Mouse (Mus musculus): Measurements from ENCODE around the gene Phactr4. TPM values are rescaled to one million over a fixed set of nuclear protein-coding genes. Genes with fewer than 3 reads are reported as not detected.

Gene Phactr4
- polyA plus RNA-seq, 1 experiment from 2014 or later = 27.5 TPM

DNA sequence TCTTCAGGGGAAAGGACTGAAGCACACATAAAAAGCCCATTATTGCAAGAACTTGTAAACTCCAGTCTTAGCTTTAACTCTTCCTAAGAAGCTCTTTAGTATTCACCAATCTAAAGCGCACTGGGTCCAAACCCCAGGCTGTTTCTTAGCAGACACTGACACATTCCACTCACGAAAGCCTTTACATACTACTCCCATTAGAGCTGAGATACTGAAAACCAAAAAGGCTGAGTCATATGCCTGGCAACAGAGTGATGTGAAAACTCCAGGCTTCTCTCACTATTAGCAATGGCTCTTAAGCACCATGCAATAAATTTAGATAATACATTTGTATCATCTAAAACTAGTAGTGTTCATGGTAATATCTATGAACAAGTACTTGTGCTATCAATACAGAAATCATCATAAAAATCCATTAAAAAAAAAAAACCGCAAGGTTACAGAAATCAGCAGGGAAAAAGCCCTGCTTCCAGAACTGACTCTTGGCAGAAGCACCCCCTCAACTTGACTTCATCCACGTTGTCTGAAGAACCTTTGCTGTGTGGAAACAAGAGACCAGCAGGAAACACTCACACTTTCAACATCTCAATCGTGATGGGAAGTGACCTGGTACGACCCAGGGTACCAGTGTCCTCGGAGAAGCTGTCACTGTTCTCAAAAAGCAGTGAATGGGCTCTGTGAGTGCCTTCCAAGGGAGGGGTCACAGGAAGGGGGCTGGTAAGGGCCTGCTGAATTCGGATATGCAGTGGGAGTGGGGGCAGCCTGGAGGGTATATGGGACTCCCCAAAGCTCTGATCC lies 52.1 kb downstream of the Phactr4 start:
- no peak for ATAC-seq (ENCODE audit: insufficient number of reproducible peaks, insufficient read depth, low FRiP score, low read depth)
- peaks cover 56% of the 10 kb centered on the region for H3K36me3 ChIP-seq (ENCODE audit: control insufficient read depth, insufficient read depth, low read length)
- 80% methylated on average over 8 of the region's 8 CpGs for WGBS

DNA sequence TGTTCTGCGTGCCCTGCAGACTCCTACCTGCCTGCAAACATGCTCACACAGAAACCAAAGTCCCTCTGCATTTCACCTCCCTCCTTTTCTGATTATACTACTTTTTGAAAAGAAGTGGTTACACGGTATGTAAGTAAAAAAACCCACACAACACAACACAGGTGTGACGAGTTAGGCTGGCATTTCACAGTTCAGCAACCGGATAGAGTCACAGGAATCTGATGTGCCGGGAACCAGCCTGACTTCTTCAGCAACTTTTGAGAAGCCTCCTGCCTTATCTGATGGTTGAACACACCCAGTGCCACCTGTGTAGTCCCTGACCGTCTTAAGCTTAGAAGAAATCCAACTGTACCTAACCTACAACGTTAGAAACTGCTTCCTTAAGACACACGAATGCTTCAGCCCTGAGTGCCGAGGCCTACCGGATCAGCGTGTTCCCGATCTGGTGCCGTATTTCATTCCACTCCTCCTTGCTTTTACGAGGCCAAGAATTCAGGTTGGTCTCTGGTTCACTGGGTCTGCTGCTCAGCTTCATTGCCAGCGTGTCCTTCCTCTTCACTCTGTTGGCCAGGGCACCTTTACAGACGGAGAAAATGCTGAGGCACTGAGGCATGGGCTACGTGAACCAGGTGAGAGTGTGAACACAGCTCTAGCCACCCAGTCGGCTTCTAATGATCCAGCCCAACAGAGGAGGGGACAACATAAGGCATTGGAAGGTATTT lies 54.6 kb downstream of the Phactr4 start:
- no peaks in the 10 kb centered on the region for H3K9me3 ChIP-seq (ENCODE audit: control insufficient read depth, low read depth, low read length)
- H3K36me3 ChIP-seq (ENCODE audit: control insufficient read depth, insufficient read depth, low read length) = peaks cover 68% of the 10 kb centered on the region
- no peak overlapping the region for H3K4me3 ChIP-seq (ENCODE audit: low read depth, low read length)
- ATAC-seq (ENCODE audit: insufficient number of reproducible peaks, insufficient read depth, low FRiP score, low read depth) = no peak
- H3K9ac ChIP-seq (replicated peaks; ENCODE audit: low read depth, low read length) = no peak overlapping the region
- WGBS = 91% methylated on average over 18 of the region's 18 CpGs
- no peaks in the 10 kb centered on the region for H3K4me1 ChIP-seq (ENCODE audit: control insufficient read depth, insufficient read depth, low read length)
- H3K4me2 ChIP-seq (replicated peaks; ENCODE audit: low read depth, low read length) = no peak overlapping the region
- H3K27ac ChIP-seq (ENCODE audit: low read length) = no peak overlapping the region
- no peaks in the 10 kb centered on the region for H3K27me3 ChIP-seq (ENCODE audit: control insufficient read depth, insufficient read depth, low read length)

More for the DNA sequence above, 52.1 kb downstream of the Phactr4 start:
- no peaks in the 10 kb centered on the region for H3K27me3 ChIP-seq (ENCODE audit: control insufficient read depth, insufficient read depth, low read length)
- no peak overlapping the region for H3K9ac ChIP-seq (replicated peaks; ENCODE audit: low read depth, low read length)
- no peak overlapping the region for H3K27ac ChIP-seq (ENCODE audit: low read length)
- H3K4me3 ChIP-seq (ENCODE audit: low read depth, low read length) = no peak overlapping the region
- no peaks in the 10 kb centered on the region for H3K9me3 ChIP-seq (ENCODE audit: control insufficient read depth, low read depth, low read length)
- H3K4me1 ChIP-seq (ENCODE audit: control insufficient read depth, insufficient read depth, low read length) = no peaks in the 10 kb centered on the region
- H3K4me2 ChIP-seq (replicated peaks; ENCODE audit: low read depth, low read length) = no peak overlapping the region

DNA sequence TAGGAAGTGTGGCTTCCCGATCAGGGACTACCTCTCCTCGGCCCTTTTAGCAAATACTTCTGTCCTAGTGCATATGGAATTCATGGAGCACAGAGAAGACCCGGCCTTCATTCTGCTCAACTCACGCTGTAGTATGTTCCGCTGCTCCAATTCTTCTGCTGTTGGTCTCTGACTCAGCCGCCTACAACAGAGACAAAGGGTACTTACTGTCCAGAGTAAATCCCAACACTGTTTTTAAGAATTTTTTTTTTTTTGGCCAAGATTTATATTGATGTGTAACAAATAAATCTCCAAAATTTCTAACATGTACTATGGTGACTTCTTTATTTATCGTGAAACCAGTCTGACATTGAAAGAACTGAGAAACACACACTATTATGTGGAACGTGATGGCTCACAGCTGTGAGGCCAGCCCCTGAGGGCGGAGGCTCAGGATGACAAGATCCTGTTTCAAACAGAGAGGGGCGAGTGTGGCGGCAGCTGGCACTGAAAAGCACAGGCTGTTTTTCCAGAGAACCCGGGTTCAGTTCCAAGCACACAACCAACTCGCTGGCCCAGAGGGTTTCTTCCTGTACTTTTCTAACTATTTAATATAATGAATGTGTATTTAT lies 56.7 kb downstream of the Phactr4 start:
- H3K9ac ChIP-seq (replicated peaks; ENCODE audit: low read depth, low read length) = no peak overlapping the region
- no peaks in the 10 kb centered on the region for H3K27me3 ChIP-seq (ENCODE audit: control insufficient read depth, insufficient read depth, low read length)
- WGBS = 56% methylated on average over 13 of the region's 13 CpGs
- no peaks in the 10 kb centered on the region for H3K9me3 ChIP-seq (ENCODE audit: control insufficient read depth, low read depth, low read length)
- ATAC-seq (ENCODE audit: insufficient number of reproducible peaks, insufficient read depth, low FRiP score, low read depth) = no peak
- H3K4me2 ChIP-seq (replicated peaks; ENCODE audit: low read depth, low read length) = no peak overlapping the region
- no peak overlapping the region for H3K4me3 ChIP-seq (ENCODE audit: low read depth, low read length)
- H3K36me3 ChIP-seq (ENCODE audit: control insufficient read depth, insufficient read depth, low read length) = peaks cover 67% of the 10 kb centered on the region
- H3K4me1 ChIP-seq (ENCODE audit: control insufficient read depth, insufficient read depth, low read length) = no peaks in the 10 kb centered on the region
- H3K27ac ChIP-seq (ENCODE audit: low read length) = no peak overlapping the region

DNA sequence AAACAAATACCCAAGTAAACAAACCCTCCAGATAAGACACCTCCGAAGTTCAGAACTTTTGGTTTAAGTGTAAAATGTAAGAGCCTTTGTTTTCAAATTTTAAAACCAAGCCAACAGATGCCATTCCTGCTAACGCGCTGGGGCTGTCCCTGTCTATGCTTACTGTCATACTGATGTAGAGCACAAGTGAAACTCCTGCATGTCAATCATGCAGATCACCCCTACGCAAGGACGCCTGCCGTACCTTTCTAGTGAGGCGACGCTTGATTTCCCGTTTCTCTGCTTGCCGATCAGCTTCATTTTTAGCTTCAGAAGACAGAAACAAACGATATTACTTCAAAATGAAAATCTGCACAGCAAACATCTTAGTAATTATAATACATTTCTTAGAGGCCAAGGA lies 58.8 kb downstream of the Phactr4 start:
- no peak overlapping the region for H3K4me2 ChIP-seq (replicated peaks; ENCODE audit: low read depth, low read length)
- WGBS = 94% methylated on average over 11 of the region's 11 CpGs
- H3K27me3 ChIP-seq (ENCODE audit: control insufficient read depth, insufficient read depth, low read length) = no peaks in the 10 kb centered on the region
- H3K9ac ChIP-seq (replicated peaks; ENCODE audit: low read depth, low read length) = no peak overlapping the region
- H3K4me3 ChIP-seq (ENCODE audit: low read depth, low read length) = no peak overlapping the region
- H3K27ac ChIP-seq (ENCODE audit: low read length) = no peak overlapping the region
- no peak for ATAC-seq (ENCODE audit: insufficient number of reproducible peaks, insufficient read depth, low FRiP score, low read depth)
- no peaks in the 10 kb centered on the region for H3K9me3 ChIP-seq (ENCODE audit: control insufficient read depth, low read depth, low read length)
- H3K4me1 ChIP-seq (ENCODE audit: control insufficient read depth, insufficient read depth, low read length) = no peaks in the 10 kb centered on the region
- H3K36me3 ChIP-seq (ENCODE audit: control insufficient read depth, insufficient read depth, low read length) = peaks cover 66% of the 10 kb centered on the region

DNA sequence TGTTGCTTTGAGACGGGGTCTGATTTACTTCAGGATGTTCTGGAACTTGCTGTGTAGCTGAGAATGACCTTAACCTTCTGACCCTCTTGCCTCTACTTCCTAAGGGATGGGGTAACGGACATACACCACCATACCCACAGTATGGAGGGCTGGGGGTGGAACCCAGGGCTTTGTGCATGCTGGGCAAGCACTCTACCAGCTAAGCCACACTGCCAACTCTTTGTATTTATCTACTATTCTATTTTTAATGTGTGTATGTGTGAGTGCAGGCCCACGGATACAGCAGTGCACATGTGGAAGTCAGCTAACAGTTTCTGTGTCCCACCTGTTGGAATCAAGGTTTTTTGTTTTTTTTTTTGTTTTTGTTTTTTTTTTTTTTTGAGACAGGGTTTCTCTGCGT lies 62.8 kb downstream of the Phactr4 start:
- Histone ChIP-seq H3K4me2 (replicated peaks; ENCODE audit: low read depth, low read length) (no peak overlapping the region), H3K36me3 (ENCODE audit: control insufficient read depth, insufficient read depth, low read length) (peaks cover 59% of the 10 kb centered on the region), H3K9me3 (ENCODE audit: control insufficient read depth, low read depth, low read length) (no peaks in the 10 kb centered on the region), H3K27ac (ENCODE audit: low read length) (no peak overlapping the region), H3K4me3 (ENCODE audit: low read depth, low read length) (no peak overlapping the region), H3K9ac (replicated peaks; ENCODE audit: low read depth, low read length) (no peak overlapping the region), H3K4me1 (ENCODE audit: control insufficient read depth, insufficient read depth, low read length) (no peaks in the 10 kb centered on the region), H3K27me3 (ENCODE audit: control insufficient read depth, insufficient read depth, low read length) (no peaks in the 10 kb centered on the region)
- WGBS = 89% methylated on average over 3 of the region's 4 CpGs
- ATAC-seq (ENCODE audit: insufficient number of reproducible peaks, insufficient read depth, low FRiP score, low read depth) = no peak

DNA sequence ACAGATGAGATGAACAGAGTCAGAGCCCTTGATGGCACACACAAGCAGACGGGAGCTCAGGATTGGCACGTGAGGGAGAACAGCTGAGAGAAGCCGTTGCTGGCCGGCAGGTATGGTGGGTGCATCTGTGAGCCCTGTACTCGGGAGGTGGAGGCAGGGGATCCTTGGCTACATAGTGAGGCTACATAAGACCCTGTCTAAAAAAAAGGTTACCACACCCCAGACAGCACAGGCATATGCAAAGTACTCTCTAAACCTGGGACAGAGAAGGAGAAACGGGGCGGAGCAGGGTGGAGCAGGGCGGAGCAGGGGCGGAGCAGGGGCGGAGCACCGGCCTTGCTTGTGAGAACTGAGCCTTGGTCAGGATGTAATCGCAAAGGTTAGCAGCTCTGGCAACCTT lies 66.1 kb downstream of the Phactr4 start:
- no peak overlapping the region for H3K9ac ChIP-seq (replicated peaks; ENCODE audit: low read depth, low read length)
- no peaks in the 10 kb centered on the region for H3K9me3 ChIP-seq (ENCODE audit: control insufficient read depth, low read depth, low read length)
- ATAC-seq (ENCODE audit: insufficient number of reproducible peaks, insufficient read depth, low FRiP score, low read depth) = 0 out of 2 replicates have a peak, but pooled peaks have one; percentile 40
- H3K27me3 ChIP-seq (ENCODE audit: control insufficient read depth, insufficient read depth, low read length) = no peaks in the 10 kb centered on the region
- no peak overlapping the region for H3K4me2 ChIP-seq (replicated peaks; ENCODE audit: low read depth, low read length)
- H3K27ac ChIP-seq (ENCODE audit: low read length) = no peak overlapping the region
- H3K4me1 ChIP-seq (ENCODE audit: control insufficient read depth, insufficient read depth, low read length) = peaks cover 8% of the 10 kb centered on the region; the same call in 1 of the 2 replicates
- peaks cover 45% of the 10 kb centered on the region for H3K36me3 ChIP-seq (ENCODE audit: control insufficient read depth, insufficient read depth, low read length)
- 39% methylated on average over 12 of the region's 12 CpGs for whole genome bisulfite sequencing
- no peak overlapping the region for H3K4me3 ChIP-seq (ENCODE audit: low read depth, low read length)

DNA sequence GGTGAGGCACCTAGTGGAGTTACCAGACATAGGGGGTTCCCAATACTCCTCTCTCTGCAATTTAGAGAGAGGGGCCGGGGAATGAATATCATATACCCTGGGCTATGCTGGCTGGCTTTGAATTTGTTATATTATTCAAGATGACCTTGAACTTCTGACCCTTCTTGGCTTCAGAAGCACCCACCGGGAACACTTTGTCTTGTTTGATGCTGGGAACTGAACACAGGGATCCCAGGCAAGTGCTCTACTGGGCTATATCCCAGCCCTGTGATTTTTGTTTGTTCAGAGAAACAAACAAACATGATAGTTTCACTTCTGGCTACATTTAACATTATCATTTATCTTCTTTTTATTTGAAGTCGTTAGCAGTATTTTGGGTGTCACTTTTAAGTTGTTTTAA lies 66.9 kb downstream of the Phactr4 start:
- ATAC-seq (ENCODE audit: insufficient number of reproducible peaks, insufficient read depth, low FRiP score, low read depth) = no peak
- H3K27ac ChIP-seq (ENCODE audit: low read length) = no peak overlapping the region
- WGBS = 89% methylated on average over 3 of the region's 3 CpGs
- no peak overlapping the region for H3K4me2 ChIP-seq (replicated peaks; ENCODE audit: low read depth, low read length)
- H3K4me3 ChIP-seq (ENCODE audit: low read depth, low read length) = no peak overlapping the region
- peaks cover 8% of the 10 kb centered on the region; the same call in 1 of the 2 replicates for H3K4me1 ChIP-seq (ENCODE audit: control insufficient read depth, insufficient read depth, low read length)
- H3K9ac ChIP-seq (replicated peaks; ENCODE audit: low read depth, low read length) = no peak overlapping the region
- H3K9me3 ChIP-seq (ENCODE audit: control insufficient read depth, low read depth, low read length) = no peaks in the 10 kb centered on the region
- no peaks in the 10 kb centered on the region for H3K27me3 ChIP-seq (ENCODE audit: control insufficient read depth, insufficient read depth, low read length)
- peaks cover 49% of the 10 kb centered on the region for H3K36me3 ChIP-seq (ENCODE audit: control insufficient read depth, insufficient read depth, low read length)

DNA sequence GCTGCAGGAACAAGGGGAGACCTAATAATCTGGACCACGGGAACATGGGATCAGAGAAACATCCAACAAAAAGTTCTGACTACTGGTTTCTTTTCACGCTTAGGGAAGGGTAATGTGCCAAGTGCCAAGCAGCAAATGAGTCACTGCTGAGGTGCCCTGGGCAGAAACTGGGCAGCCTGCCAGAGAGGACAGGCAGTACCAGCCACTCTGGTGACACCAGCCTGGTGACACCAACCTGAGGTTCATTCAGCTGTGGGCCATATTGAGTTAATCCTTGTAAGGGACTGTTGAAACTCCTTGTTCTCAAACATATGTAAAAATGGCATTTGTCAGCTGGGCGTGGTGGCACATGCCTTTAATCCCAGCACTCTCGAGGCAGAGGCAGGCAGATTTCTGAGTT lies 67.7 kb downstream of the Phactr4 start:
- Histone ChIP-seq H3K27ac (ENCODE audit: low read length) (no peak overlapping the region), H3K9me3 (ENCODE audit: control insufficient read depth, low read depth, low read length) (no peaks in the 10 kb centered on the region), H3K4me2 (replicated peaks; ENCODE audit: low read depth, low read length) (no peak overlapping the region), H3K9ac (replicated peaks; ENCODE audit: low read depth, low read length) (no peak overlapping the region), H3K4me3 (ENCODE audit: low read depth, low read length) (no peak overlapping the region), H3K27me3 (ENCODE audit: control insufficient read depth, insufficient read depth, low read length) (no peaks in the 10 kb centered on the region), H3K36me3 (ENCODE audit: control insufficient read depth, insufficient read depth, low read length) (peaks cover 43% of the 10 kb centered on the region), H3K4me1 (ENCODE audit: control insufficient read depth, insufficient read depth, low read length) (peaks cover 8% of the 10 kb centered on the region; the same call in 1 of the 2 replicates)
- ATAC-seq (ENCODE audit: insufficient number of reproducible peaks, insufficient read depth, low FRiP score, low read depth) = no peak
- WGBS = 90% methylated on average over 4 of the region's 4 CpGs
